Mouse (Mus musculus): ENCODE results near the gene Togaram2. TPM values are rescaled to one million over a fixed set of nuclear protein-coding genes. Genes with fewer than 3 reads are reported as not detected.
A peak's percentile ranks its signal among the peaks of the same experiment; 100 is the strongest.

Gene Togaram2
- polyA plus RNA-seq, 1 experiment from 2014 or later = 1.5 TPM

DNA sequence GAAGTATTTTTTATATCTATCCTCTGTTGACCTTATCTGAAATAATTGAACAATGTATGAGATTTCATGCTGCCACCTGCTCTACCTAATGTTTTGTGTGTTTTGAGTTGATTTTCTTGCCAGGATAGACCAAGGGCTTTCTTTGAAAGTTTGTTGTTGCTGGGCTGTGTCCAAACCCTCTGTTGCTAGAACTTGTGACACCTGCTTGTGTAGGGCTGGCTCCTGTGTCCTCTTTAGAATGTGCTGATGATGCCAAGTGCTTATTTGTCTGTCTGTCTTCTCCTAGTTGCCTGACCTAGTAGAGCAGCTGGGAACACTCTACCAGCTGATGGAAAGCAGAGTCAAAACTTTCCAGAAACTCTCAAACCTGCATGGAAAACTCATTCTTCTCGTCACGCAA is 20.6 kb upstream of the Togaram2 start:
- Histone ChIP-seq H3K9ac (ENCODE audit: low read depth, low read length) (no peak overlapping the region), H3K27ac (ENCODE audit: low read length) (no peak overlapping the region), H3K36me3 (ENCODE audit: control insufficient read depth, insufficient read depth, low read length) (peaks cover 6% of the 10 kb centered on the region), H3K4me3 (ENCODE audit: low read depth, low read length) (no peak overlapping the region), H3K4me1 (ENCODE audit: control insufficient read depth, insufficient read depth, low read length) (no peaks in the 10 kb centered on the region), H3K4me2 (ENCODE audit: low read length) (no peak overlapping the region), H3K9me3 (replicated peaks; ENCODE audit: control insufficient read depth, low read length, poor library complexity, severe bottlenecking) (no peaks in the 10 kb centered on the region), H3K27me3 (ENCODE audit: control insufficient read depth, insufficient read depth, low read depth, low read length) (no peaks in the 10 kb centered on the region)
- WGBS = 95% methylated on average over 2 of the region's 2 CpGs
- ATAC-seq = no peak

DNA sequence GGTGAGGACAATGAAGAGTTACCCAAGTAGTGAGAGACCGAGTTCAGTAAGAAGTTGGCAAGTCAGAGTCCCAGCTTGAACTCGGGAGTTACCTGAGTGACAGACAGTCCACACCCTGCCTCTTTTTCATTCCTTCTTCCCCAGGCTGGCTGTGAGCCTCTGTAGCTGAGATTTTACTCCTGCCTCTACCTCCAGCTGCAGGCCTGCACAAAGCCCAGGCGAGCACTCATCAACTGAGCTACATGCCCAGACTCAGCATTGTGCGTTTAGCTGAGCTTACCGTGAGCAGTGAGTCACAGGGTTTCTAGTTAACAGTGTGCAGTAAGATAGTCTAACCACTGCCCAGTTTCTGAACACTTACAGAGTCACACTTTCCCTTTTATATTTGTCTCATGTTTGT is 20.1 kb upstream of the Togaram2 start:
- no peaks in the 10 kb centered on the region for H3K27me3 ChIP-seq (ENCODE audit: control insufficient read depth, insufficient read depth, low read depth, low read length)
- H3K4me3 ChIP-seq (ENCODE audit: low read depth, low read length) = no peak overlapping the region
- peaks cover 9% of the 10 kb centered on the region for H3K36me3 ChIP-seq (ENCODE audit: control insufficient read depth, insufficient read depth, low read length)
- 88% methylated on average over 5 of the region's 5 CpGs for WGBS
- H3K27ac ChIP-seq (ENCODE audit: low read length) = no peak overlapping the region
- H3K9me3 ChIP-seq (replicated peaks; ENCODE audit: control insufficient read depth, low read length, poor library complexity, severe bottlenecking) = no peaks in the 10 kb centered on the region
- no peak for ATAC-seq
- no peaks in the 10 kb centered on the region for H3K4me1 ChIP-seq (ENCODE audit: control insufficient read depth, insufficient read depth, low read length)
- no peak overlapping the region for H3K4me2 ChIP-seq (ENCODE audit: low read length)
- no peak overlapping the region for H3K9ac ChIP-seq (ENCODE audit: low read depth, low read length)

DNA sequence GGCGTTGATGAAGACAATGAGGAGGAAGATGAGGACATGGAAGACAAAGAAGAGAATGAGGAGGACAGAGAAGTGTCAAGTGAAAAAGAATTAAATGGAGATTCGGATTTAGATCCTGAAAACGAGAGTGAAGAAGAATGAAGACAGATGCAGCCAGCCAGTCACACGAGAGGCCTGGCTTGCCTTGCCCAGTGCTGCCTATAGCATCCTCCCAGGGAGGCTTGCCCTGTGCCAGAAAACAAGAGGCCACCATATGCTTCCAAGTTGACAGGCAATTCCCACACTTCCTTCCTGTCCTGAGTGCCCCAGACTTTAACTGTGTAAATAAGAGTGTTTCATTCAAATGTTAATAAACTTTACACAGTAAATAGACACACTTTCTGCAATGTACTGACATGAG is 15.5 kb upstream of the Togaram2 start:
- H3K4me3 ChIP-seq (ENCODE audit: low read depth, low read length) = no peak overlapping the region
- H3K4me1 ChIP-seq (ENCODE audit: control insufficient read depth, insufficient read depth, low read length) = peaks cover 3% of the 10 kb centered on the region; the same call in 1 of the 2 replicates
- ATAC-seq = no peak
- no peaks in the 10 kb centered on the region for H3K27me3 ChIP-seq (ENCODE audit: control insufficient read depth, insufficient read depth, low read depth, low read length)
- H3K36me3 ChIP-seq (ENCODE audit: control insufficient read depth, insufficient read depth, low read length) = peaks cover 10% of the 10 kb centered on the region
- no peak overlapping the region for H3K4me2 ChIP-seq (ENCODE audit: low read length)
- 78% methylated on average over 4 of the region's 4 CpGs for WGBS
- H3K27ac ChIP-seq (ENCODE audit: low read length) = no peak overlapping the region
- H3K9ac ChIP-seq (ENCODE audit: low read depth, low read length) = no peak overlapping the region
- no peaks in the 10 kb centered on the region for H3K9me3 ChIP-seq (replicated peaks; ENCODE audit: control insufficient read depth, low read length, poor library complexity, severe bottlenecking)

DNA sequence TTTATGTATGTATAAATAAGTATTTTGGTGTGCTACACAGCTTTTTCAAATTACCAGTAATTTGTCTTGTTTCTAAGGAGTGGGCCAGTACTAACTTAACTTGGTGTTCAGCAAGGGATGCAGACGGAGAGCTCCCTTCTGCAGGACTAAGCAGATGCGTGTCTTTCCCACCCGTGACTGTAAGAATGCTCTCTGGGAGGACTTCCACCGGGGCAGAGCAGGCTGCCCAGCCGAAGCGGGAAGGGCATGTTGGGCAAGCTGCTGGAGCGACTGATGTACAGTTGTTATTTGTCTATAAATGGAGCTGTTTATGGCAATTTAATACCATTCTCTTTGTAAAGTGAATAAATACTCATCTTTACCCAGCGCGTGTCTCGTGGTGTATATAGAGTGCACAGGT is 14.4 kb upstream of the Togaram2 start:
- ATAC-seq = no peak
- Histone ChIP-seq H3K36me3 (ENCODE audit: control insufficient read depth, insufficient read depth, low read length) (peaks cover 7% of the 10 kb centered on the region), H3K9ac (ENCODE audit: low read depth, low read length) (no peak overlapping the region), H3K4me1 (ENCODE audit: control insufficient read depth, insufficient read depth, low read length) (peaks cover 7% of the 10 kb centered on the region; the same call in 1 of the 2 replicates), H3K9me3 (replicated peaks; ENCODE audit: control insufficient read depth, low read length, poor library complexity, severe bottlenecking) (no peaks in the 10 kb centered on the region), H3K4me3 (ENCODE audit: low read depth, low read length) (no peak overlapping the region), H3K27ac (ENCODE audit: low read length) (no peak overlapping the region), H3K4me2 (ENCODE audit: low read length) (no peak overlapping the region), H3K27me3 (ENCODE audit: control insufficient read depth, insufficient read depth, low read depth, low read length) (no peaks in the 10 kb centered on the region)
- WGBS = 90% methylated on average over 10 of the region's 10 CpGs

DNA sequence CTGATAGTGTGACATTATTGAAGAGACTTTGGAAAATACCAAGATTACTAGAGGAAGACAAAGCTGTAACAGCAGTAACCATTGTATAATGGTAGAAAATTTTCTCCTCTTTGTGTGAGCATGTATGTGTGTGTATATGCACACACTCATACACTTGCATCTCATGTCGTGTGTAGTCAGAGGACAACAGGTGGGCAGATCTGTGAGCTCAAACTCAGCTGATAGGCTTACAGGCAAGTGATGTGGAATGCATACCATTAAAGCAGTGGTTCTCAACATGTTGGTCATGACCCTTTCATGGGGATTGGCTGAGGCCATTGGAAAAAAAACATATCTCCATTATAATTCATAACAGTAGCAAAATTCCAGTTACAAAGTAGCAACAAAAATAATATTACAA is 12.7 kb upstream of the Togaram2 start:
- Histone ChIP-seq H3K4me2 (ENCODE audit: low read length) (no peak overlapping the region), H3K36me3 (ENCODE audit: control insufficient read depth, insufficient read depth, low read length) (peaks cover 7% of the 10 kb centered on the region)

DNA sequence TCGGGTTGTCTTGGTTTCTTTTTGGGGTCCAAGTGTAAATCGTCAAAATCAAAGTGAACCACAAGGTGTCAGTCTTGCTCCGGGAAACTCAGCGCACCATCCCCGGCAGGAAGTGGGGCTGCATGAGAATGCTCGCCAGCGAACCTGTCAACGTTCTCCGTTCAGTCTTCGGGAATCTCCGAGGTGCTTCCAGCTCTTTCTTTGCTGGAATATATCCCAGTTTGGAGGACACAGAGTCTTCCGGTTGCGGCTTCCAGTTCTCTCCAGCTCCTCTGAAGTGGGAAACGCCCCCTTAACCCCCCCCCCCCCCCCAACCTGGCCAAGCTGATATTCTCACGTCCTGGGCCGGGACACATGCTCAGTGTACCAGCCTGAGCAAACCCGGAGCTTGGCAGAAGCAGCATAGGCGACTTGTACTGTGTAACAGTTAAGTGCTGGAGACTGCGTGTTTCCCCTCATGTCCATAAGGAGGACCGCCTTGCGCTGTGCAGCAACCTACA is 10.3 kb upstream of the Togaram2 start:
- H3K4me1 ChIP-seq (ENCODE audit: control insufficient read depth, insufficient read depth, low read length) = peaks cover 7% of the 10 kb centered on the region; the same call in 1 of the 2 replicates
- no peaks in the 10 kb centered on the region for H3K9me3 ChIP-seq (replicated peaks; ENCODE audit: control insufficient read depth, low read length, poor library complexity, severe bottlenecking)
- H3K27ac ChIP-seq (ENCODE audit: low read length) = no peak overlapping the region
- 0 out of 2 replicates have a peak, but pooled peaks cover 2% of the 10 kb centered on the region for H3K36me3 ChIP-seq (ENCODE audit: control insufficient read depth, insufficient read depth, low read length)
- WGBS = 9% methylated on average over 21 of the region's 21 CpGs
- H3K27me3 ChIP-seq (ENCODE audit: control insufficient read depth, insufficient read depth, low read depth, low read length) = no peaks in the 10 kb centered on the region
- peak overlapping the region; percentile 57 for H3K9ac ChIP-seq (ENCODE audit: low read depth, low read length)
- peak overlapping the region; percentile 31 for H3K4me3 ChIP-seq (ENCODE audit: low read depth, low read length)
- H3K4me2 ChIP-seq (ENCODE audit: low read length) = peak overlapping the region; percentile 72
- ATAC-seq = peak; percentile 93

More for the DNA sequence above, 12.7 kb upstream of the Togaram2 start:
- WGBS = 49% methylated on average over 1 of the region's 1 CpGs
- no peaks in the 10 kb centered on the region for H3K27me3 ChIP-seq (ENCODE audit: control insufficient read depth, insufficient read depth, low read depth, low read length)
- peaks cover 7% of the 10 kb centered on the region; the same call in 1 of the 2 replicates for H3K4me1 ChIP-seq (ENCODE audit: control insufficient read depth, insufficient read depth, low read length)
- no peaks in the 10 kb centered on the region for H3K9me3 ChIP-seq (replicated peaks; ENCODE audit: control insufficient read depth, low read length, poor library complexity, severe bottlenecking)
- no peak overlapping the region for H3K9ac ChIP-seq (ENCODE audit: low read depth, low read length)
- H3K27ac ChIP-seq (ENCODE audit: low read length) = no peak overlapping the region
- ATAC-seq = no peak
- no peak overlapping the region for H3K4me3 ChIP-seq (ENCODE audit: low read depth, low read length)

DNA sequence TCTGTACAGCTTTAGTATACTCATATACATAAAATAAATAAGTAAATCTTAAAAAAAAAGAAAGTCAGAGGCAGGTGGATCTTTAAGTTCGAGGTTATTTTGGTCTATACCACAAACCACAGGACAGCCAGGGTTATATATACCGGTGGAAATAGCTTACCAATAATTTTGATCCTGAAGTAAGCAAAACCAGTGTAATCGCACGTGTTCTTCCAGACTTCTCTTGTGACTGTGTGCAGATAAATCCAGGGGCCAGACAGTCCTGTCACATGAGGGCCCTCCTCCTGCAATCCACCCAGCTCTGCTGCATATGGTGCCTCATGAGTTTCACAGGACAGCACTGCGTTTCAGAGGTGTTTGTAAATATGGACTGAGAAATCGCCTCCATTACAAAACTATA is 9.6 kb upstream of the Togaram2 start:
- H3K9ac ChIP-seq (ENCODE audit: low read depth, low read length) = no peak overlapping the region
- no peaks in the 10 kb centered on the region for H3K9me3 ChIP-seq (replicated peaks; ENCODE audit: control insufficient read depth, low read length, poor library complexity, severe bottlenecking)
- no peak overlapping the region for H3K27ac ChIP-seq (ENCODE audit: low read length)
- no peak overlapping the region; the same call in 1 of the 2 replicates for H3K4me2 ChIP-seq (ENCODE audit: low read length)
- no peak for ATAC-seq
- no peak overlapping the region for H3K4me3 ChIP-seq (ENCODE audit: low read depth, low read length)
- 87% methylated on average over 6 of the region's 6 CpGs for WGBS
- no peaks in the 10 kb centered on the region for H3K27me3 ChIP-seq (ENCODE audit: control insufficient read depth, insufficient read depth, low read depth, low read length)
- H3K4me1 ChIP-seq (ENCODE audit: control insufficient read depth, insufficient read depth, low read length) = peaks cover 7% of the 10 kb centered on the region; the same call in 1 of the 2 replicates
- H3K36me3 ChIP-seq (ENCODE audit: control insufficient read depth, insufficient read depth, low read length) = 0 out of 2 replicates have a peak, but pooled peaks cover 2% of the 10 kb centered on the region

DNA sequence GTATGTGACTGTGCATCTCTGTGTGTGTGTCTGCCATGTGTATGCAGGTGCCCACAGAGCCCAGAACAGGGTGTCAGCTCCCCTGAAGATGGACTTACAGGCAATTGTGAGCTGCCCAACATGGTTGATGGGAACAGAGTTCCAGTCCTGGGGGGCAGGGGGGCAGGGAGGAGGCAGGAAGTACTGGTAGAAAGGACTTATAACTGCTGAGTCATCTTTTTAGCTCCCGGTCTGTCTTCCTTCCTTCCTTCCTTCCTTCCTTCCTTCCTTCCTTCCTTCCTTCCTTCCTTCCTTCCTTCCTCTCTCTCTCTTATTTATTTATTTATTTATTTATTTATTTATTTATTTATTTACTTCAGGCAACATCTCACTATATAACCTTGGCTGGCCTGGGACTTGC is 8.9 kb upstream of the Togaram2 start:
- H3K4me2 ChIP-seq (ENCODE audit: low read length) = no peak overlapping the region
- H3K9ac ChIP-seq (ENCODE audit: low read depth, low read length) = no peak overlapping the region
- ATAC-seq = no peak
- H3K4me1 ChIP-seq (ENCODE audit: control insufficient read depth, insufficient read depth, low read length) = peaks cover 7% of the 10 kb centered on the region; the same call in 1 of the 2 replicates
- H3K36me3 ChIP-seq (ENCODE audit: control insufficient read depth, insufficient read depth, low read length) = no peaks in the 10 kb centered on the region
- no peaks in the 10 kb centered on the region for H3K9me3 ChIP-seq (replicated peaks; ENCODE audit: control insufficient read depth, low read length, poor library complexity, severe bottlenecking)
- H3K4me3 ChIP-seq (ENCODE audit: low read depth, low read length) = no peak overlapping the region
- WGBS = 100% methylated on average over 1 of the region's 1 CpGs
- H3K27ac ChIP-seq (ENCODE audit: low read length) = no peak overlapping the region
- H3K27me3 ChIP-seq (ENCODE audit: control insufficient read depth, insufficient read depth, low read depth, low read length) = no peaks in the 10 kb centered on the region

DNA sequence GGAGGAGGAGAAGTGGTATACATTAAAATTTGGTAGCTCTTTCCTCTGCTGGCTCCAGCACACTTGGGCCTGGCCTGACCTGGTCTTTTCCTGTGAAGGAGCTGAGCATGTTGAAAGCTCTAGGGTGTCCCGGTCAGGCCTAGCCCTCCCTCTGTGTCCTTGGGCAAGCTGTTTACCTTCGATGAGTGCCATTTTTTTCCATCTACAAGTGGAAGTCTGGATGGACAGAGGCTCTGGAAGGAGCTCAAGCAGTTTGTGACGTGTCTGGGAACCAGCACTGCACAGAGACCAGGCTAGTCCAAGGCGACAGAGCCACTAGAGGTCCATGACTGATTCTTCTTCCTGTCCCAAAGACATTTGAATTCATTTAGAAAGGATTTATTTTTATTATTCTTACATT is 7.9 kb upstream of the Togaram2 start:
- no peak overlapping the region for H3K27ac ChIP-seq (ENCODE audit: low read length)
- ATAC-seq = no peak
- H3K4me3 ChIP-seq (ENCODE audit: low read depth, low read length) = no peak overlapping the region
- H3K4me2 ChIP-seq (ENCODE audit: low read length) = no peak overlapping the region
- H3K9me3 ChIP-seq (replicated peaks; ENCODE audit: control insufficient read depth, low read length, poor library complexity, severe bottlenecking) = no peaks in the 10 kb centered on the region
- no peaks in the 10 kb centered on the region for H3K36me3 ChIP-seq (ENCODE audit: control insufficient read depth, insufficient read depth, low read length)
- no peak overlapping the region for H3K9ac ChIP-seq (ENCODE audit: low read depth, low read length)
- WGBS = 91% methylated on average over 4 of the region's 4 CpGs
- H3K4me1 ChIP-seq (ENCODE audit: control insufficient read depth, insufficient read depth, low read length) = peaks cover 7% of the 10 kb centered on the region; the same call in 1 of the 2 replicates
- no peaks in the 10 kb centered on the region for H3K27me3 ChIP-seq (ENCODE audit: control insufficient read depth, insufficient read depth, low read depth, low read length)

All from midbrain, embryonic 16.5 days (tissue).